Mouse (Mus musculus): ENCODE measurements around the gene Ptbp1. TPM values are rescaled to one million over a fixed set of nuclear protein-coding genes. Genes with fewer than 3 reads are reported as not detected.

Ptbp1 gene
- polyA plus RNA-seq, 1 experiment from 2014 or later: 59.1 TPM

DNA sequence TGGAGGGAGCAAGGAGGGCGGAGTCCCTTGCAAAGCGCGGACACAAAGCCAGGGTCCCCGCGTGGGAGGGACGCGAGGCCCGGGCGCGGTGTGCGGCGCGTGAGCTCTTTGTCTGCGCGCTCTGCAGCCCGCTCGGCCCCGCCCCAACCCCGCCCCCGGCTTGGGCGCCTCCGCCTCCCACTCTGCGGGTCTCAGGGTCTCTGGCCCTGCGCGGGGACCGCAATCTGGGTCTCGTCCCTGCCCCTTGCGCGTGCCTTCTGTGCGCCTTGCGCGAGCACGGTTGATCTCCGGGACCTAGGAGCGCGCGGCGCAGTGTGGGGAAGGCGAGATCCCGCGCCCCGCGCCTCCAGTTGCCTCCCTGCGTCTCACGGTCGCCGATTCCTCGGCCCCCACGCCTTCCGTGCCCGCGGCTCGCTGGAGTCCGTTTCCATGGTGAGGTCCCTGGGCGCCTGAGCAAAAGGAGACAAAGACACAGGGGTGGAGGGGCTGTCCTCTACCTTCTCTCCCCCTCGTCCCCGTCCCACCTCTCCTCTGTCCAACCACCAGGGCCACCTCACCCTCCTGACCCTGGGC lies 20.1 kb downstream of the Ptbp1 start, which contains the start of the genes Prtn3 and Plppr3:
Gene Prtn3, plus strand, starts transcription at position 187 of the 573 bp plus-strand sequence.
Gene Plppr3, minus strand, starts transcription at position 345 of the 573 bp plus-strand sequence.
- no peak for DNase-seq

GRCm38 (mm10) chr10:79877174-79877573 lies 22.9 kb downstream of the Ptbp1 start:
- H3K4me1 ChIP-seq (ENCODE audit: insufficient read depth): peaks cover 56% of the 10 kb centered on the region
- no peak for ATAC-seq
- H3K4me2 ChIP-seq (ENCODE audit: low read depth, low read length): peak overlapping the region; percentile 55; the same call in 1 of the 2 replicates

More for the DNA sequence above, 20.1 kb downstream of the Ptbp1 start, which contains the start of the genes Prtn3 and Plppr3:
- Histone ChIP-seq H3K9me3 (ENCODE audit: low read length) (no peaks in the 10 kb centered on the region), H3K27ac (ENCODE audit: low read depth) (no peak within 1 kb of the TSS), H3K4me1 (ENCODE audit: insufficient read depth) (peaks cover 30% of the 10 kb centered on the region), H3K27me3 (ENCODE audit: insufficient read depth, low read length) (peaks cover 18% of the 10 kb centered on the region), H3K9ac (replicated peaks) (peak within 1 kb of the TSS; percentile 55), H3K4me3 (ENCODE audit: low read depth, low read length) (peak within 1 kb of the TSS; percentile 62), H3K4me2 (ENCODE audit: low read depth, low read length) (peak within 1 kb of the TSS; percentile 88), H3K36me3 (replicated peaks; ENCODE audit: insufficient read depth, low read length) (no peaks in the 10 kb centered on the region)
- no peak for ATAC-seq
- WGBS (ENCODE audit: insufficient replicate concordance): 3% methylated on average over 35 of the region's 57 CpGs
- TF ChIP-seq CTCF (IDR thresholded peaks at IDR 0.05; ENCODE audit: low read depth) (no peak), EP300 (IDR thresholded peaks at IDR 0.05; ENCODE audit: low read depth) (no peak)

DNA sequence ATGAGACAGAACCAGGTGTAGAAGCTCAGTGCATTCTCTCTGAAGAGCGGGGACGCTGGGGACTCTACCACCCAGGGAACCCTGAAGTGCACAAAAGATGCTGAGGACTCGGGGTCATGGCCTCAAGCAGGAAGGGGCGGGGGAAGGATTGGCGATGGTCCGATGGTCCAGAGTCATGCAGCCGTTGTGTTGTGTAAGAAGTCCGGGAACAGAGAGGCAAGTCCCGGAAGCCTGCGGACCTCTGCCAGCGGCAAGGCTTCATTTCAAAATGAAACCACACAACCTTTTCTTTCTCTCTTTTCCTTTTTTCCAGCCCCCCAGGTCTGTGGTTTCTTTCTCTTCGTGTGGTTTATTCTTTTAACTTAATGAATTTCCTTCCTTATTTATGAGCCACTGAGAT lies 23.5 kb downstream of the Ptbp1 start:
- peak overlapping the region; percentile 55 for H3K4me2 ChIP-seq (ENCODE audit: low read depth, low read length)
- WGBS (ENCODE audit: insufficient replicate concordance): 7% methylated on average over 12 of the region's 12 CpGs
- peaks cover 62% of the 10 kb centered on the region for H3K4me1 ChIP-seq (ENCODE audit: insufficient read depth)
- no peak for TF ChIP-seq CTCF (IDR thresholded peaks at IDR 0.05; ENCODE audit: low read depth)
- peak; percentile 60; the same call in 1 of the 2 replicates for TF ChIP-seq EP300 (IDR thresholded peaks at IDR 0.05; ENCODE audit: low read depth)
- H3K9me3 ChIP-seq (ENCODE audit: low read length): no peaks in the 10 kb centered on the region
- peak; percentile 74 for DNase-seq
- H3K9ac ChIP-seq (replicated peaks): no peak overlapping the region
- no peaks in the 10 kb centered on the region for H3K36me3 ChIP-seq (replicated peaks; ENCODE audit: insufficient read depth, low read length)
- peak; percentile 46 for ATAC-seq
- peaks cover 20% of the 10 kb centered on the region for H3K27me3 ChIP-seq (ENCODE audit: insufficient read depth, low read length)
- H3K27ac ChIP-seq (ENCODE audit: low read depth): peak overlapping the region; percentile 67
- H3K4me3 ChIP-seq (ENCODE audit: low read depth, low read length): 0 out of 2 replicates have a peak overlapping the region, but pooled peaks have one; percentile 0

More at GRCm38 (mm10) chr10:79877174-79877573, 22.9 kb downstream of the Ptbp1 start:
- H3K9me3 ChIP-seq (ENCODE audit: low read length): no peaks in the 10 kb centered on the region
- peaks cover 18% of the 10 kb centered on the region for H3K27me3 ChIP-seq (ENCODE audit: insufficient read depth, low read length)
- H3K4me3 ChIP-seq (ENCODE audit: low read depth, low read length): no peak overlapping the region
- H3K36me3 ChIP-seq (replicated peaks; ENCODE audit: insufficient read depth, low read length): no peaks in the 10 kb centered on the region
- WGBS (ENCODE audit: insufficient replicate concordance): 33% methylated on average over 1 of the region's 1 CpGs
- peak overlapping the region; percentile 67 for H3K27ac ChIP-seq (ENCODE audit: low read depth)
- no peak overlapping the region for H3K9ac ChIP-seq (replicated peaks)
- no peak for TF ChIP-seq CTCF (IDR thresholded peaks at IDR 0.05; ENCODE audit: low read depth)
- TF ChIP-seq EP300 (IDR thresholded peaks at IDR 0.05; ENCODE audit: low read depth): no peak
- peak; percentile 67 for DNase-seq

GRCm38 (mm10) chr10:79879527-79879926 lies 25.3 kb downstream of the Ptbp1 start:
- H3K4me2 ChIP-seq (ENCODE audit: low read depth, low read length): peak overlapping the region; percentile 47; the same call in 1 of the 2 replicates
- no peaks in the 10 kb centered on the region for H3K36me3 ChIP-seq (replicated peaks; ENCODE audit: insufficient read depth, low read length)
- no peak for TF ChIP-seq CTCF (IDR thresholded peaks at IDR 0.05; ENCODE audit: low read depth)
- TF ChIP-seq EP300 (IDR thresholded peaks at IDR 0.05; ENCODE audit: low read depth): no peak
- 10% methylated on average over 3 of the region's 3 CpGs for WGBS (ENCODE audit: insufficient replicate concordance)
- DNase-seq (peak; percentile 62), ATAC-seq (peak; percentile 28; the same call in 1 of the 2 replicates)
- H3K27ac ChIP-seq (ENCODE audit: low read depth): peak overlapping the region; percentile 8; the same call in 1 of the 2 replicates
- peaks cover 66% of the 10 kb centered on the region for H3K4me1 ChIP-seq (ENCODE audit: insufficient read depth)
- H3K4me3 ChIP-seq (ENCODE audit: low read depth, low read length): no peak overlapping the region
- no peaks in the 10 kb centered on the region for H3K9me3 ChIP-seq (ENCODE audit: low read length)
- no peak overlapping the region for H3K9ac ChIP-seq (replicated peaks)
- peaks cover 9% of the 10 kb centered on the region; the same call in 1 of the 2 replicates for H3K27me3 ChIP-seq (ENCODE audit: insufficient read depth, low read length)

DNA sequence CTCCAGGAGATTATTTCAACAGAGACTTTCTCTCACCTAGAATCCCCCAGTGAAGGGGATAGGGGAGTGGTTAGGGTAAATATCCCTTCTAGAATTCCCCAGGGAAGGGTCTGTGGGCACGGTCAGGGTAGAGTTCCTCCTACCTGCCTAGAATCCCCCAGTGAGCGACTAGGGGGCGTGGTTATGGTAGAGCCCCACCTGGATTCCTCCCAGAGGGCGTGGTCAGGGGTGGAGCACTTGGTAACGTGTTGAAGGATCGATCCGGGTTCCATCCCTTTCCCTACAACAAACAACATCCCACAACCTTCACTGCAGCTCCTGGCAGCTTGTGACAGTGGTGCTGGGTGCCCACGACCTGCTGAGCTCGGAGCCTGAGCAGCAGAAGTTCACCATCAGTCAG lies 26.5 kb downstream of the Ptbp1 start:
- Histone ChIP-seq H3K36me3 (replicated peaks; ENCODE audit: insufficient read depth, low read length) (no peaks in the 10 kb centered on the region), H3K27me3 (ENCODE audit: insufficient read depth, low read length) (0 out of 2 replicates have a peak, but pooled peaks cover 8% of the 10 kb centered on the region), H3K4me1 (ENCODE audit: insufficient read depth) (peaks cover 69% of the 10 kb centered on the region), H3K27ac (ENCODE audit: low read depth) (no peak overlapping the region), H3K4me3 (ENCODE audit: low read depth, low read length) (peak overlapping the region; percentile 23), H3K9me3 (ENCODE audit: low read length) (no peaks in the 10 kb centered on the region), H3K4me2 (ENCODE audit: low read depth, low read length) (peak overlapping the region; percentile 47), H3K9ac (replicated peaks) (peak overlapping the region; percentile 23; the same call in 1 of the 2 replicates)
- ATAC-seq (peak; percentile 38), DNase-seq (peak; percentile 81)
- WGBS (ENCODE audit: insufficient replicate concordance): 12% methylated on average over 9 of the region's 9 CpGs
- no peak for TF ChIP-seq EP300 (IDR thresholded peaks at IDR 0.05; ENCODE audit: low read depth)
- TF ChIP-seq CTCF (IDR thresholded peaks at IDR 0.05; ENCODE audit: low read depth): no peak

DNA sequence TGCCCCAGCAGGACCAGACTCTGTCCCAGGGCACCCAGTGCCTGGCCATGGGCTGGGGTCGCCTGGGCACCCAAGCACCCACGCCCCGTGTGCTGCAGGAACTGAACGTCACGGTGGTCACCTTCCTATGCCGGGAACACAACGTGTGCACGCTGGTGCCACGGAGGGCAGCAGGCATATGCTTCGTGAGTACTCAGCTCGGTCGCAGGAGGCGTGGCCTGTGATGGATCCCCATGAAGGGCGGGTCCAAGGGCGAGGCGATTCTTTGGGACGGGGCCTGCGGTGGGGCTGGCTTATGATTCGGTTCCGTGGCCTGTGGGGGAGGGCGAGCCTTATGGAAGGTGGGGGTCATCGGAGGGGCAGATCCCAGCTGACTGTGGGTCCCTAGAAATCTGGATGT lies 27.8 kb downstream of the Ptbp1 start:
- Histone ChIP-seq H3K4me2 (ENCODE audit: low read depth, low read length) (peak overlapping the region; percentile 47), H3K27me3 (ENCODE audit: insufficient read depth, low read length) (0 out of 2 replicates have a peak, but pooled peaks cover 8% of the 10 kb centered on the region), H3K4me3 (ENCODE audit: low read depth, low read length) (peak overlapping the region; percentile 15), H3K36me3 (replicated peaks; ENCODE audit: insufficient read depth, low read length) (no peaks in the 10 kb centered on the region), H3K9me3 (ENCODE audit: low read length) (no peaks in the 10 kb centered on the region), H3K9ac (replicated peaks) (no peak overlapping the region), H3K27ac (ENCODE audit: low read depth) (0 out of 2 replicates have a peak overlapping the region, but pooled peaks have one; percentile 2), H3K4me1 (ENCODE audit: insufficient read depth) (peaks cover 66% of the 10 kb centered on the region)
- TF ChIP-seq CTCF (IDR thresholded peaks at IDR 0.05; ENCODE audit: low read depth): no peak
- TF ChIP-seq EP300 (IDR thresholded peaks at IDR 0.05; ENCODE audit: low read depth): no peak
- peak; percentile 66 for DNase-seq
- ATAC-seq: no peak
- 7% methylated on average over 22 of the region's 22 CpGs for WGBS (ENCODE audit: insufficient replicate concordance)
